Mouse (Mus musculus): Measurements from ENCODE around the gene Gmfg. TPM values are rescaled to one million over a fixed set of nuclear protein-coding genes. Genes with fewer than 3 reads are reported as not detected.

Gene Gmfg
- total RNA-seq, 2 experiments from 2014 or later = 3.2 to 3.8 TPM

- peak; percentile 100 for DNase-seq (ENCODE audit: low spot score in 2 of 2)
These were observed 859 bp upstream of the Gmfg start for GRCm38 (mm10) chr7:28436271-28436904.

- no peak for DNase-seq (ENCODE audit: low spot score in 2 of 2)
These were observed 717 bp downstream of the Gmfg start for GRCm38 (mm10) chr7:28437964-28438363.

- DNase-seq (ENCODE audit: low spot score in 2 of 2) = no peak
These were observed 1.5 kb downstream of the Gmfg start for GRCm38 (mm10) chr7:28438771-28439170.

- no peak for DNase-seq (ENCODE audit: low spot score in 2 of 2)
These were observed 3.5 kb downstream of the Gmfg start for GRCm38 (mm10) chr7:28440739-28441138.

GRCm38 (mm10) chr7:28441776-28442485, 4.7 kb downstream of the Gmfg start:
- DNase-seq (ENCODE audit: low spot score in 2 of 2) = no peak

GRCm38 (mm10) chr7:28442688-28443087, 5.4 kb downstream of the Gmfg start:
- DNase-seq (ENCODE audit: low spot score in 2 of 2) = no peak

GRCm38 (mm10) chr7:28444344-28444974, 7.2 kb downstream of the Gmfg start:
- no peak for DNase-seq (ENCODE audit: low spot score in 2 of 2)

- peak; percentile 83 for DNase-seq (ENCODE audit: low spot score in 2 of 2)
These were observed 9.2 kb downstream of the Gmfg start for GRCm38 (mm10) chr7:28446446-28446845.

- no peak for DNase-seq (ENCODE audit: low spot score in 2 of 2)
These were observed 10.0 kb downstream of the Gmfg start for GRCm38 (mm10) chr7:28447101-28447830.

GRCm38 (mm10) chr7:28447865-28448820, 10.9 kb downstream of the Gmfg start:
- DNase-seq (ENCODE audit: low spot score in 2 of 2) = no peak

GRCm38 (mm10) chr7:28451531-28452360, 14.5 kb downstream of the Gmfg start, which contains the start of gene Lrfn1:
TSS of gene Lrfn1 (plus strand) at chr7:28451980.
- no peak for DNase-seq (ENCODE audit: low spot score in 2 of 2)

- DNase-seq (ENCODE audit: low spot score in 2 of 2) = no peak
These were observed 15.2 kb downstream of the Gmfg start for GRCm38 (mm10) chr7:28452361-28453005.

- no peak for DNase-seq (ENCODE audit: low spot score in 2 of 2)
These were observed 23.1 kb downstream of the Gmfg start for GRCm38 (mm10) chr7:28460361-28460760.

GRCm38 (mm10) chr7:28462769-28463168, 25.5 kb downstream of the Gmfg start:
- DNase-seq (ENCODE audit: low spot score in 2 of 2) = no peak

GRCm38 (mm10) chr7:28464416-28465212, 27.4 kb downstream of the Gmfg start:
- DNase-seq (ENCODE audit: low spot score in 2 of 2) = peak; percentile 75 to 87

- no peak for DNase-seq (ENCODE audit: low spot score in 2 of 2)
These were observed 29.5 kb downstream of the Gmfg start for GRCm38 (mm10) chr7:28466721-28467212.

- DNase-seq (ENCODE audit: low spot score in 2 of 2) = no peak
These were observed 30.0 kb downstream of the Gmfg start for GRCm38 (mm10) chr7:28467213-28467751.

- no peak for DNase-seq (ENCODE audit: low spot score in 2 of 2)
These were observed 38.9 kb downstream of the Gmfg start for GRCm38 (mm10) chr7:28476191-28476590.

All from layer of hippocampus, postnatal 14 days (tissue).